Mouse (Mus musculus) adrenal gland, adult (tissue): ENCODE results near the gene Aunip.

Experiments
- DNase-seq, 2 experiments: peaks; one replicate each; pipeline ENCODE4 v3.0.0; 2022 to 2023; ENCODE audit warnings: low spot score in 1 of 2; ENCODE audit not compliant: inconsistent age in 2 of 2

The Aunip gene

DNA sequence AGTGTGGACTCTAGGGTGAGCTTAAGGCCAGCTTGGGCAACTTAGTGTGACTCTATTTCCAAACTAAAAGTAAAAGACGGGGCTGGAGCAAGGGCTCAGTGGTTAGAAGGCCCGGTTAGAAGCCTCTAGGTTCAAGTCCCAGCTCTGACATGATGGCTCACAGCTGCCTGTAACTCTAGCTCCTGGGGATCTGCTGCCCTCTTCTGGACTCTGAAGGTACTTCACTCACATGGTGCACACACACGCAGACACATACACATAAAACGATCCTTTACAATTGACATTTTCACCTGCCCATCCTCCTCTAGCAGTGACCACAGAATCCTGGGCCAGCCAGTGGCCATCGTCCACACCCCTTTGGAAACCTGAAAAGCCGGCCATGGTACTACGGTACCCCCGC is 39.1 kb downstream of the Aunip start:
- no peak for DNase-seq

GRCm38 (mm10) chr4:134551494-134552316 is 40.9 kb downstream of the Aunip start, which contains the start of gene Selenon:
TSS of gene Selenon (minus strand) at chr4:134552166.
- peak; percentile 82 to 89 for DNase-seq

GRCm38 (mm10) chr4:134553631-134554030 is 42.8 kb downstream of the Aunip start:
- DNase-seq = no peak

DNA sequence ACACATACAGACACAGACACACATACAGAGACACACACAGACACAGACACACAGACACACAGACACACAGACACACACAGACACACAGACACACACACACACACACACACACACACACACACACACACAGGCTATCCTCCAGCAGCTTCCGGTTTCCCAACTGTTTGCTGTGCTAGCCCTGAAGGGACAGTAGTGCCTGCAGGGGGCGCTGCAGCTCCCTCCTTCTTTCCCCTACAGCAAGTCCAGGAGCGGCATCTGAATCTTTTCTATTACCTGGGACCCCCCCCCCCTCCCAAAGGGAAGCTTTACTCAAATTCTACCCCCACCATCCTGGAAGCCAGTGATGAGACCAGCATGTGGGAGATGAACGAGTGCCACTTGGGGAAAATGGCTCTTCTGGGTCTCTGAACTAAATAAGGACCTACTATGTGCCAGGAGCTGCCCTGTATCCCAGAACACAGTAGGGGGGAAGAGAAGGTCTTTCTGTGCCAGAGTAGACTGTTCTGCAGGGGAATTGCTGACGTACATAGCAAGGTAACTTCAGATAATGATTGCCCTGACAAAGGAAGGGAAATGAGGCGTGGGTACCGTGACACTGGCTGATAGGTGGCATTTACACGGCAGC is 45.3 kb downstream of the Aunip start:
- peak in 1 of 2 experiments; percentile 65 for DNase-seq

- DNase-seq = peak in 1 of 2 experiments; percentile 43
Observed at GRCm38 (mm10) chr4:134557626-134558249, 46.9 kb downstream of the Aunip start.

DNA sequence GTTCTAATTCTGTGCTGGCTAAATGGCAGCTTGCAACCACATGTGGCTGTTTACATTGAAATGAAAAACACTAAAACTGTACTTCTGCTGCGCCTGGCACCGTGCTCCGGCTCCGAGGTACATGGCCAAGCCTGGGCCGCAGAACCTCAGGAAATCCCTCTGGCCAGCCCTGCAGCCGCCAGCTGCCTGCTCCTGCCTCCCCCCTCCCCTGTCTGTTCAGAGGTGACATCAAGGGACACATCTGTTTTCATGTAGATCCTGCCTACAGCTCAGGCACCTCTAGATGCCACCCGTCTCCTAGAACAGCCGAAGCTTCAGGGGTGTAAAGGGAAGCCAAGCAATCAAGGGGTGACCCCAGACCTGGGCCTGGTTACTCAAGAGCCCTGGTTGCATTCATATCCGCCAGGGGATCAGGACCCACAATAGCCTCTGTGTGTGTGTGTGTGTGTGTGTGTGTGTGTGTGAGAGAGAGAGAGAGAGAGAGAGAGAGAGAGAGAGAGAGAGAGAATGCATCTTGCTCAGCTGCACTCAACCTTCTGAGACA is 47.8 kb downstream of the Aunip start:
- DNase-seq = no peak

DNA sequence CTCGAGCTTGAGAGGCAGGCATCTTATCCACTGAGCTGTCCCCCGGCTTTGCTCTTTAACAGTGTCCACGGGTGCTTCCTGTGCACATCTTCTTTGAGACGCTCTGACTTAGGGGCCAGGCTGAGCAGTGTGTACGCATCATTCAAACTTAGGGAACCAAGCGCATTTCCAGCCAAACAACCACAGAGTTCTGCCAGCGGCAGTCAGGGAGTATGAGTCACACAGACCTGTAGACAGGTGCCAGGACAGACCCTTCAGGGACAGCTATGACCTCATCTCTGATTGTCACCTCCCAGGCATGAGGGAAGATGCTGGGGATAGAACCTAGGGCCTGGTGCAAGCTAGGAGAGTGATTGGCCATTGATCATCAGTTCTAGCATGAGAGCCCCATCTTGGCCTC is 48.4 kb downstream of the Aunip start:
- DNase-seq = no peak

- DNase-seq = peak; percentile 49 to 56
Observed at GRCm38 (mm10) chr4:134560699-134561098, 49.9 kb downstream of the Aunip start.

GRCm38 (mm10) chr4:134562014-134562413 is 51.2 kb downstream of the Aunip start:
- no peak for DNase-seq

DNA sequence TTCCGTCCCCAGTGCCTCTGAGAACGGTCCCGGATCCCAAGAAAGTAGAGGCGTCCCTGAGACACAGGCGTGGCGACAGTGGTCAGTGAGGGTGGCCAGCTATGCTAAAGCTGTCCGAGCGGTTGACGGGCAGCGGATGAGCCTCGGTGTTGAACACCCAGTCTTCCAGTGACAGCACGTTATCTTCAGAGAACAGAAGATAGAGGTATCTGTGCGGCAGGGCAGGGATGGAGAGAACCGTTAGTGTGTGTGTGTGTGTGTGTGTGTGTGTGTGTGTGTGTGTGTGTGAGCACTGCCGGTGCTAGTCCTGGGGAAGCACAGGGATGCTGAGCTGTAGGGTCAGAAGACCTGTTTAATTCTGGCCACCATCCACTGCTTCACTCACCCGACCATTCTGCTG is 52.8 kb downstream of the Aunip start:
- DNase-seq = no peak

- no peak for DNase-seq
Observed at GRCm38 (mm10) chr4:134564093-134564492, 53.3 kb downstream of the Aunip start.

GRCm38 (mm10) chr4:134567377-134568226 is 56.8 kb downstream of the Aunip start:
- peak; percentile 64 to 65 for DNase-seq

DNA sequence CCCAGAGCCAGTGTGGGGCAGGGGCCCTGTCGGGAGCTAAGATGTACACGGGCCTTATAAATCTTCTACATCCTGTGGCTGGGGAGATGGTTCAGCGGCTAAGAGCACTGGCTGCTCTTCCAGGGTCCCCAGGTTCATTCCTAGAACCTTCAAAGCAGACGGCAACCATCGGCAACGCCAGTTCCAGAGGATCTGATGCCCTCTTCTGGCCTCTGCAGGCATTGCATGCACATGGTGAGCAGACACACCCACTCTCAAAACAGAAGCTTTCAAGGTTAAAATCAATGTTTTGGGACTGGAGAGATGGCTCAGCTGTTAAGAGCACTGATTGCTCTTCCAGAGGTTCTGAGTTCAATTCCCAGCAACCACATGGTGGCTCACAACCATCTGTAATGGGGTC is 58.4 kb downstream of the Aunip start:
- DNase-seq = no peak

GRCm38 (mm10) chr4:134569831-134570230 is 59.0 kb downstream of the Aunip start:
- DNase-seq = no peak

- DNase-seq = no peak
Observed at GRCm38 (mm10) chr4:134570704-134571451, 60.1 kb downstream of the Aunip start.

- DNase-seq = peak in 1 of 2 experiments; percentile 49
Observed at GRCm38 (mm10) chr4:134572449-134573300, 61.9 kb downstream of the Aunip start.
